Mouse (Mus musculus) liver, adult 2 months (tissue): ENCODE measurements around the gene Pla2g4f.

Experiments used
- CTCF ChIP-seq: fragments of 200-500 bp; IDR thresholded peaks from 2 replicates; pipeline ENCODE4 v1.5.1; 2011; ENCODE audit warnings: low read depth, low read length, control low read depth
- POLR2A ChIP-seq: fragments of 200-500 bp; IDR thresholded peaks from 2 replicates; pipeline ENCODE4 v1.6.1; 2011; ENCODE audit warnings: low read length, control low read depth; ENCODE audit not compliant: insufficient read depth; ENCODE audit errors: extremely low read depth

- TF ChIP-seq CTCF = no peak
- no peak for TF ChIP-seq POLR2A
These were observed 17.8 kb downstream of the Pla2g4f start for GRCm38 (mm10) chr2:120296160-120296559.
